Mouse (Mus musculus): ENCODE data around the gene Oprd1.

The Oprd1 gene

GRCm38 (mm10) chr4:132078296-132078714, 66.0 kb downstream of the Oprd1 start:
- DNase-seq = no peak

- no peak for DNase-seq
Measured at GRCm38 (mm10) chr4:132077445-132077844, 66.8 kb downstream of the Oprd1 start.

- peak; percentile 48 for DNase-seq
Measured at GRCm38 (mm10) chr4:132076480-132077405, 67.5 kb downstream of the Oprd1 start.

- DNase-seq = no peak
Measured at GRCm38 (mm10) chr4:132075796-132076195, 68.5 kb downstream of the Oprd1 start.

- peak; percentile 92 for DNase-seq
Measured at GRCm38 (mm10) chr4:132074933-132075769, 69.1 kb downstream of the Oprd1 start, which contains the start of gene Epb41. Gene Epb41, minus strand, starts transcription at chr4:132075321.

GRCm38 (mm10) chr4:132074077-132074932, 70.0 kb downstream of the Oprd1 start, which contains the start of gene Gm10300:
Gene Gm10300, plus strand, starts transcription at chr4:132074697.
- DNase-seq = peak; percentile 18

- no peak for DNase-seq
Measured at GRCm38 (mm10) chr4:132072946-132073345, 71.3 kb downstream of the Oprd1 start.

GRCm38 (mm10) chr4:132072156-132072555, 72.1 kb downstream of the Oprd1 start:
- DNase-seq = no peak

GRCm38 (mm10) chr4:132071674-132072073, 72.6 kb downstream of the Oprd1 start:
- no peak for DNase-seq

- no peak for DNase-seq
Measured at GRCm38 (mm10) chr4:132067938-132068235, 76.4 kb downstream of the Oprd1 start.

- no peak for DNase-seq
Measured at GRCm38 (mm10) chr4:132067112-132067937, 77.0 kb downstream of the Oprd1 start.

GRCm38 (mm10) chr4:132066101-132066773, 78.0 kb downstream of the Oprd1 start:
- no peak for DNase-seq

GRCm38 (mm10) chr4:132065578-132065977, 78.7 kb downstream of the Oprd1 start:
- DNase-seq = no peak

- DNase-seq = no peak
Measured at GRCm38 (mm10) chr4:132064550-132064949, 79.7 kb downstream of the Oprd1 start.

GRCm38 (mm10) chr4:132062934-132063884, 81.1 kb downstream of the Oprd1 start:
- no peak for DNase-seq

- no peak for DNase-seq
Measured at GRCm38 (mm10) chr4:132062289-132062688, 82.0 kb downstream of the Oprd1 start.

All from right cerebral cortex, postnatal 25 days (tissue).